Mouse (Mus musculus) bone marrow, adult 2 months (tissue): Measurements from ENCODE around the gene Slc1a5.

Experiments
- CTCF ChIP-seq: fragments of 200-500 bp; IDR thresholded peaks from 2 replicates; pipeline ENCODE4 v1.5.1; 2011; ENCODE audit warnings: low read length, control low read depth; ENCODE audit not compliant: control insufficient read depth, insufficient read depth
- POLR2A ChIP-seq: fragments of 200-500 bp; IDR thresholded peaks from 2 replicates; pipeline ENCODE4 v1.6.1; 2011; ENCODE audit warnings: low read depth, mild to moderate bottlenecking, control low read depth, low read length, borderline replicate concordance; ENCODE audit not compliant: control insufficient read depth

DNA sequence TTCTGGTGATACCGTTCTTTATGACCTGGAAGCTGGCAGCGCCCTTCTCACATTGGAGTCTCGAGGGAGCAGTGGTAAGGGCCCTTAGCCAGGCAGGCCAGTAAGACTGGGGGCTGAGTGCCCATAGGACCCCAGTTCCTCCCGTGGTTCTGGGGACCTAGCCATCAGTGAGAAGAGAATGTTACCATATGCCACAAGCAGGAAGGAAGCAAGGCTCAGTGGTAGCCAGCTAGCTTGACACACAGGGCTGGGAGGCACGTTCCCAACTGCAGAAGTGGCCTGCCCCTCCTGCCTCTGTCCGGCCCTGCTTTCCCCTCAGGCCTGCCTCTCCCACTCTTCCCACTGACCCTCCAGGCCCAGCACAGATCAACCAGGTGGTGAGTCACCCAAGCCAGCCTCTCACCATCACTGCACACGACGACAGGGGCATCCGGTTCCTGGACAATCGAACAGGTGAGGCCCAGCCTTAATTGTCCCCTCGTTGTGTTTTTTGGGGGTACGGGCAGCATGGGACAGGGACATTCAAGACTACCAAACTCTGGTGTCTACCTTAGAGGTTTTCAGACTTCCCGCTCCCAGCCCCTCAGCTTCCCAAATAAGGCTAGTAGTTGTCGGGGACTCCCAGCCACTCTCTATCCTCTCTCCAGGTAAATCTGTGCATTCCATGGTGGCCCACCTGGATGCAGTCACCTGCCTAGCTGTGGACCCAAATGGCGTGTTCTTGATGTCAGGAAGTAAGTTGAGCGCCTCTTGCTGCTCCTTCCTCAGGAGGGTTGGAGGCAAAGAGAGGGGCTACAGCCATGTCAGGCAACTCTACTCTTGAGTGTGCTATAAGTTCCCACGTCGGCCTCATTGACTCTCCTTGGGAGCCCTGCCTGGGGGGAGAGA, 57.0 kb downstream of the Slc1a5 start:
- TF ChIP-seq CTCF, result no peak
- peak; percentile 23; the same call in 1 of the 2 replicates for TF ChIP-seq POLR2A
